Mouse (Mus musculus) testis, adult 2 months (tissue): ENCODE data around the gene Fam227a.

Source experiments
- CTCF ChIP-seq: fragments of 200-500 bp; IDR thresholded peaks from 2 replicates; pipeline ENCODE4 v1.5.1; 2012; ENCODE audit warnings: low read depth, mild to moderate bottlenecking, inconsistent platforms, low read length, moderate library complexity; ENCODE audit not compliant: control insufficient read depth, insufficient read depth, insufficient replicate concordance
- POLR2A ChIP-seq: fragments of 200-500 bp; IDR thresholded peaks from 2 replicates; pipeline ENCODE4 v1.6.1; 2012; ENCODE audit warnings: low read depth, mild to moderate bottlenecking, inconsistent platforms, low read length, moderate library complexity; ENCODE audit not compliant: control insufficient read depth

GRCm38 (mm10) chr15:79581581-79581980 lies 77.2 kb downstream of the Fam227a start:
- TF ChIP-seq CTCF, result no peak
- no peak for TF ChIP-seq POLR2A
